Mouse (Mus musculus) liver, postnatal 0 days (tissue): ENCODE measurements around the gene Thsd4. TPM values are rescaled to one million over a fixed set of nuclear protein-coding genes. Genes with fewer than 3 reads are reported as not detected.

Experiments used
- ATAC-seq: fragments of 200-750 bp; cut with Nextera tagmentation; 2 replicates; pipeline ENCODE4 v1.8.0; 2017; ENCODE audit warnings: mild to moderate bottlenecking, moderate library complexity
- DNase-seq: peaks from one replicate; pipeline ENCODE4 v3.0.0-alpha.2; 2016
- H3K27ac ChIP-seq: fragments of 300-500 bp; sonication (generic); 2 replicates; pipeline ENCODE4 v1.5.1; 2014; ENCODE audit warnings: antibody characterized with exemption, moderate library complexity, mild to moderate bottlenecking, low read depth
- H3K27me3 ChIP-seq: fragments of 300-500 bp; sonication (generic); 2 replicates; pipeline ENCODE4 v1.6.1; 2014; ENCODE audit warnings: low read length, control low read depth, mixed read lengths; ENCODE audit not compliant: insufficient read depth
- H3K36me3 ChIP-seq: fragments of 300-500 bp; sonication (generic); replicated peaks from 2 replicates; pipeline ENCODE4 v1.6.1; 2014; ENCODE audit warnings: mild to moderate bottlenecking, control low read depth, low read length, moderate library complexity, mixed read lengths; ENCODE audit not compliant: insufficient read depth
- H3K4me1 ChIP-seq: fragments of 300-500 bp; sonication (generic); 2 replicates; pipeline ENCODE4 v1.6.1; 2014; ENCODE audit warnings: antibody characterized with exemption, mild to moderate bottlenecking, control low read depth; ENCODE audit not compliant: insufficient read depth
- H3K4me2 ChIP-seq: fragments of 300-500 bp; sonication (generic); 2 replicates; pipeline ENCODE4 v1.6.1; 2014; ENCODE audit warnings: low read depth, mild to moderate bottlenecking, low read length, moderate library complexity, mixed read lengths
- H3K4me3 ChIP-seq: fragments of 300-500 bp; sonication (generic); 2 replicates; pipeline ENCODE4 v1.5.1; 2014; ENCODE audit warnings: low read depth, low read length
- H3K9ac ChIP-seq: fragments of 300-500 bp; sonication (generic); replicated peaks from 2 replicates; pipeline ENCODE4 v1.6.1; 2014; ENCODE audit warnings: mild to moderate bottlenecking, moderate library complexity
- H3K9me3 ChIP-seq: fragments of 300-500 bp; sonication (generic); 2 replicates; pipeline ENCODE4 v1.6.1; 2016; ENCODE audit warnings: mild to moderate bottlenecking, control low read depth, low read length, mixed read lengths
- CTCF ChIP-seq: sonication (generic); IDR thresholded peaks from 2 replicates; pipeline ENCODE4 v1.5.1; 2016; ENCODE audit warnings: antibody characterized with exemption, low read depth
- EP300 ChIP-seq: IDR thresholded peaks from 2 replicates; pipeline ENCODE4 v1.6.1; 2016; ENCODE audit warnings: antibody characterized with exemption, low read depth, mild to moderate bottlenecking
- WGBS: fragments of 180-500 bp; shearing (Covaris S2); extraction: QIAGEN DNeasy Blood & Tissue Kit; methylation state at CpG from one replicate; pipeline ENCODE4 v1.1.7; 2014; ENCODE audit not compliant: insufficient replicate concordance; 5-methylcytosine and 5-hydroxymethylcytosine counted together
- polyA plus RNA-seq: library from polyadenylated mRNA; unstranded; fragments of >200 nt; fragmentation: Nextera tagmentation; extraction: Ambion mirVana; gene quantifications from 2 replicates; pipeline ENCODE4 v1.2.1, GENCODE M21; 2015

The Thsd4 gene
- 0.56 and 0.70 TPM in 2 replicates for polyA plus RNA-seq

- under 1% methylated on average over 51 of the region's 51 CpGs for WGBS
- Histone ChIP-seq H3K27ac (no peak within 1 kb of the TSS), H3K4me3 (peak within 1 kb of the TSS; percentile 56), H3K9ac (peak within 1 kb of the TSS; percentile 50; the same call in 1 of the 2 replicates), H3K4me1 (no peaks in the 10 kb centered on the region), H3K4me2 (peak within 1 kb of the TSS; percentile 91), H3K36me3 (no peaks in the 10 kb centered on the region), H3K27me3 (peaks cover 17% of the 10 kb centered on the region), H3K9me3 (no peaks in the 10 kb centered on the region)
- DNase-seq, result peak; percentile 55
- TF ChIP-seq EP300, result no peak
- peak; percentile 72 for TF ChIP-seq CTCF
- peak; percentile 54; the same call in 1 of the 2 replicates for ATAC-seq
Measured at GRCm38 (mm10) chr9:60521806-60522264, at the start of gene Thsd4. TSS of gene Thsd4 (minus strand) at chr9:60522046.

- Histone ChIP-seq H3K4me1 (no peaks in the 10 kb centered on the region), H3K9me3 (no peaks in the 10 kb centered on the region), H3K4me3 (no peak overlapping the region), H3K9ac (no peak overlapping the region), H3K27me3 (no peaks in the 10 kb centered on the region), H3K36me3 (no peaks in the 10 kb centered on the region), H3K27ac (no peak overlapping the region), H3K4me2 (no peak overlapping the region)
- no peak for ATAC-seq
- TF ChIP-seq EP300 (peak; percentile 71), CTCF (no peak)
- WGBS, result 34% methylated on average over 4 of the region's 4 CpGs
- no peak for DNase-seq
Measured at GRCm38 (mm10) chr9:60571041-60571440, 49.2 kb upstream of the Thsd4 start.

GRCm38 (mm10) chr9:60569366-60569765 is 47.5 kb upstream of the Thsd4 start:
- Histone ChIP-seq H3K4me2 (no peak overlapping the region), H3K9me3 (no peaks in the 10 kb centered on the region), H3K27ac (no peak overlapping the region), H3K9ac (no peak overlapping the region), H3K4me3 (no peak overlapping the region), H3K4me1 (no peaks in the 10 kb centered on the region), H3K36me3 (no peaks in the 10 kb centered on the region), H3K27me3 (no peaks in the 10 kb centered on the region)
- DNase-seq, result no peak
- WGBS, result 78% methylated on average over 2 of the region's 2 CpGs
- TF ChIP-seq CTCF (no peak), EP300 (no peak)
- ATAC-seq, result no peak

GRCm38 (mm10) chr9:60563809-60564208 is 42.0 kb upstream of the Thsd4 start:
- no peak for DNase-seq
- no peak overlapping the region for H3K27ac ChIP-seq
- H3K4me1 ChIP-seq, result no peaks in the 10 kb centered on the region
- no peak overlapping the region for H3K4me2 ChIP-seq
- H3K9ac ChIP-seq, result no peak overlapping the region
- no peaks in the 10 kb centered on the region for H3K9me3 ChIP-seq
- TF ChIP-seq EP300 (no peak), CTCF (no peak)
- ATAC-seq, result no peak
- no peaks in the 10 kb centered on the region for H3K27me3 ChIP-seq
- WGBS, result 84% methylated on average over 7 of the region's 7 CpGs
- H3K36me3 ChIP-seq, result no peaks in the 10 kb centered on the region
- H3K4me3 ChIP-seq, result no peak overlapping the region

GRCm38 (mm10) chr9:60562443-60563371 is 40.9 kb upstream of the Thsd4 start:
- Histone ChIP-seq H3K27me3 (no peaks in the 10 kb centered on the region), H3K36me3 (no peaks in the 10 kb centered on the region), H3K4me1 (no peaks in the 10 kb centered on the region), H3K4me2 (peak overlapping the region; percentile 38), H3K27ac (no peak overlapping the region), H3K4me3 (no peak overlapping the region; the same call in 1 of the 2 replicates), H3K9ac (no peak overlapping the region), H3K9me3 (no peaks in the 10 kb centered on the region)
- no peak for TF ChIP-seq EP300
- peak; percentile 36 for TF ChIP-seq CTCF
- ATAC-seq, result no peak
- WGBS, result 35% methylated on average over 20 of the region's 20 CpGs
- no peak for DNase-seq

GRCm38 (mm10) chr9:60561641-60562289 is 39.9 kb upstream of the Thsd4 start:
- DNase-seq (no peak), ATAC-seq (no peak)
- H3K27ac ChIP-seq, result no peak overlapping the region
- H3K9ac ChIP-seq, result no peak overlapping the region
- no peak for TF ChIP-seq CTCF
- no peak for TF ChIP-seq EP300
- no peak overlapping the region for H3K4me2 ChIP-seq
- no peaks in the 10 kb centered on the region for H3K27me3 ChIP-seq
- H3K4me3 ChIP-seq, result no peak overlapping the region
- 65% methylated on average over 8 of the region's 9 CpGs for WGBS
- H3K9me3 ChIP-seq, result no peaks in the 10 kb centered on the region
- no peaks in the 10 kb centered on the region for H3K4me1 ChIP-seq
- H3K36me3 ChIP-seq, result no peaks in the 10 kb centered on the region
